Mouse (Mus musculus): ENCODE results near the gene 4930442H23Rik. TPM values are rescaled to one million over a fixed set of nuclear protein-coding genes. Genes with fewer than 3 reads are reported as not detected.
A peak's percentile ranks its signal among the peaks of the same experiment; 100 is the strongest.

The 4930442H23Rik gene
- polyA plus RNA-seq, 1 experiment, result not detected

DNA sequence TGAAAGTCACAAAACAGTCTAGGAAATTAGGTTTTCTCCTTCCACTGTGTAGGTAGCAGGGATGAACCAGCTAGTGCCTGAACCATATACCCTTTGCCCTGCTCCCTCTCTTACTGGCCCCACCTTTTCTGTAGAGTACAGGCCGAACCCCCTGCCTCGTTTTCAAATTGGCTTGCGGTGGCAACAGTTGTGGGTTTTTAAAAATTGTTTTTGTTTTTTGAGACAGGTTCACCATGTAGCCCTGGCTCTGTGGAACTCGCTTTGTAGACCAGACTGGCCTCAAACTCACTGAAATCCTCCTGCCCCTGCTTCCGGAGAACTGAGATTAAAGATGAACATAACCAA is 15.6 kb downstream of the 4930442H23Rik start:
- Histone ChIP-seq H3K9me3 (no peaks in the 10 kb centered on the region), H3K36me3 (replicated peaks; ENCODE audit: low read length) (peaks cover 26% of the 10 kb centered on the region), H3K27me3 (replicated peaks) (no peaks in the 10 kb centered on the region), H3K4me3 (replicated peaks) (peak overlapping the region; percentile 97), H3K4me1 (peaks cover 60% of the 10 kb centered on the region)
- TF ChIP-seq GATA1 (IDR thresholded peaks at IDR 0.05; ENCODE audit: borderline replicate concordance, low read length), result no peak

DNA sequence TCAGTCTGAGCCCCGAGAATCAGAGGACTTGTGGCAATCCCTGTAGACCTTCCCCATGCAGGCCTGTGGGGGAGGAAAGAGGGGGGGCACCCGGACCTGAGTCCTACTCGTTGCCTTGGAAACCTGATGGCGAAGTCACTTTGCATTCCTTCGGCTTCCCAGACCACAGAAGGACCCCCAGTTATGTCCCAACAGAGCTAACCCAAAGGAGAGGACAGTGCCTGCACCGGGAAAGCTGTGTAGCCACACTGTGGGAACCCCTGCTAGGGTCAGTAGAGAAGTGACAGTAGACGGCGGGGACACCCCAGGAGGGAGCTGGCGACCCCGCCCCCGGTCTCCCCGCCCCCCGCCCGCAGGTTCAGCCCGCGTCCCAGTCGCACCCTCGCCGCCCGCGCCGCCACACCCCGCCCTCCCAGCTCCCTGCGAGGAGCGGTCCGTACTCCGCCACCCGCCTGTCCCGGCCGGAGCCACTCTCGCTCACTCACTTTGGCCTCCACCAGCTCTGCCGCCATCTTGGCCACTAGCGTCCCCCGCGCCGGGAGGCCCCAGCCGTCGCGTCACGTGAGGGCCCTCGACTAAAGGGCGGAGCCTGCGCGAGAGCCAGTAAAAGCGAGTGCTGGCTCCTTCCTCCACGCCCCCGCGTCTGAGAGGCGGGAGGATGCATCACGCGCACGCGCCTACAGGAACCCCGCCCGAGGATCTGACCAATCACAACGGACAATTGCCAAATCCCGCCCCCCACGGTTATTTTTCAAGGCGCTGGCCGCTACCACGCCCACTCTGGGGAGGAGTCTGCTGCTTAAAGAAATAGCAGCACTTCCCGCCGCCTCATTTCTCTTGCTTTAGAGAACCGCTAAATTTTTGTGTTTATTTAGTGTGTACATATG is 16.2 kb downstream of the 4930442H23Rik start, which contains the start of gene Pias4:
Pias4 (minus strand) TSS at position 724 of the 887 bp plus-strand sequence.
- Histone ChIP-seq H3K4me1 (peaks cover 60% of the 10 kb centered on the region), H3K36me3 (replicated peaks; ENCODE audit: low read length) (peaks cover 30% of the 10 kb centered on the region), H3K9me3 (no peaks in the 10 kb centered on the region), H3K27me3 (replicated peaks) (no peaks in the 10 kb centered on the region), H3K4me3 (replicated peaks) (peak within 1 kb of the TSS; percentile 97)
- no peak for TF ChIP-seq GATA1 (IDR thresholded peaks at IDR 0.05; ENCODE audit: borderline replicate concordance, low read length)
- no peak for TF ChIP-seq FLI1 (IDR thresholded peaks at IDR 0.05; ENCODE audit: low read length)

DNA sequence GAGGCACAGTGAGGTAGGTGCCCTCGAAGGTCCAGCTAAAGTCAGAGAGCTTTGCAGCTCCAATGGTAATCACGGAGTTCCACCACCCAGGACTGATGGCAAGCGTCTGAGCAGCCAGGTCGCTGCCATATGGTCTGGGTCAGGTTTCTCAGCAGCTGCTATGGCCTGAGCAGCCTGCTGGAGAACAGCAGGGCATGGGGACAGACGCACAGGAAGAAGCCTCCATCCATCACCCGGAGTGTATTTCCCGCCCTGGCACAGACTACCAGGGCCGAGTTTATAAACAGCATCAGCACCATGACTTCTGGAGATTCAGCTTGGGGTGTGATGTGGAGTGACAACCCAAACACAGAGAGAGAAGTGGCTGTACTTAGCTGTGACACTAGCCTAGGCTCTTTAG is 18.5 kb downstream of the 4930442H23Rik start:
- Histone ChIP-seq H3K36me3 (replicated peaks; ENCODE audit: low read length) (peaks cover 54% of the 10 kb centered on the region), H3K4me3 (replicated peaks) (peak overlapping the region; percentile 24), H3K4me1 (peaks cover 82% of the 10 kb centered on the region), H3K9me3 (no peaks in the 10 kb centered on the region), H3K27me3 (replicated peaks) (no peaks in the 10 kb centered on the region)
- TF ChIP-seq GATA1 (IDR thresholded peaks at IDR 0.05; ENCODE audit: borderline replicate concordance, low read length) (no peak), FLI1 (IDR thresholded peaks at IDR 0.05; ENCODE audit: low read length) (no peak)

DNA sequence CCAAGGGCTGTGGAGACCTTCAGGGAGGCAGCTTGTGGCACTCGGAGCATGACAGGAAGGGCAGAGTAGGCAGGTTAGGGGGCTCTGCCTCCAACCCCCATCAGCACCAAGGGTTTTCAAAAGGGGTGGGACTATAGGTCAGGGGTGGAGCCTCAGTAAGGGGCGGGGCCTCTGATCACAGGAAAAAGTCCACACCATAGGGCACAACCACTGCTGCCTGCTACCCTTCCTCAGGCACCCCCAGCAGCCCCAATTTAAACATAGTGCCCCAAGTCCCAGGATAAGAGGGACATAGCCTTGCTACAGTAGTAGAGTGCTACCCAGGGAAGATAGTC is 21.4 kb downstream of the 4930442H23Rik start:
- H3K4me1 ChIP-seq, result peaks cover 94% of the 10 kb centered on the region

DNA sequence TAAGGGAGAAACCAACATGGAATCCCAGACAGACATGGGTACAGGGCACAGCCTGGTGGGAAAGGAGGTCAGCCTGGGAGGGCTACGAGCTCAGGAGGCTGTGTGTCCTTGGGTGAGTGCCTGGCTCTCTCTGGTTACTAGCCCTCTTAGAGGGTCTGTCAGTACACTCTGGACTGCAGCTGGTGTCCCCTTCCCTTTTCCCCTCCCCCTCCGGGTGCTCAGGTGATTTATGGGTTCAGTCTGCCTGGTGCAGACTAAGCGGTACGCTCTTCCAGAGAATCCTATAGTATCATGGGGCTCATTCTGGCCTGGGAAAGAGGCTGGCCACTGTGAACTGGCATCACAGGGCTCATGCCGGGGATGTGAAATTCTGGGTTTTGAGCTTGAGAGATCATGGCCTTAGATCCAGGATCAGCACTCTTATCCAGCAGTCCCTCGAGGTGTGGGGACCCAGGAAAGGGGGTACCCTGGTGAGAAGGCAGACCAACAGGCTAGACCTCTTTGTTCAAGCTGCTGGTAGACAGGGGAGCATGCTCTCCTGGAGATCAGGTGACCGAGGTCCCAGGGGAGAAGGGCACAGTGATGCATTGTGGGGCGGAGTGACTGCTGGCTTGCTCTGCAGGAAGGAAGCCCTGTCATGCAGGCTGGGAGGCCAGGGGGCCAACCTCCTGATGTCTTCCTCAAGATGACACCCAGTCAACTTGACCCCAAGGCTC is 21.9 kb downstream of the 4930442H23Rik start:
- peaks cover 86% of the 10 kb centered on the region for H3K36me3 ChIP-seq (replicated peaks; ENCODE audit: low read length)
- TF ChIP-seq FLI1 (IDR thresholded peaks at IDR 0.05; ENCODE audit: low read length) (no peak), GATA1 (IDR thresholded peaks at IDR 0.05; ENCODE audit: borderline replicate concordance, low read length) (no peak)
- peak overlapping the region; percentile 87 for H3K4me3 ChIP-seq (replicated peaks)
- peaks cover 94% of the 10 kb centered on the region for H3K4me1 ChIP-seq
- no peaks in the 10 kb centered on the region for H3K9me3 ChIP-seq
- H3K27me3 ChIP-seq (replicated peaks), result no peaks in the 10 kb centered on the region

More for the DNA sequence above, 21.4 kb downstream of the 4930442H23Rik start:
- no peak for TF ChIP-seq FLI1 (IDR thresholded peaks at IDR 0.05; ENCODE audit: low read length)
- TF ChIP-seq GATA1 (IDR thresholded peaks at IDR 0.05; ENCODE audit: borderline replicate concordance, low read length), result no peak
- peaks cover 80% of the 10 kb centered on the region for H3K36me3 ChIP-seq (replicated peaks; ENCODE audit: low read length)
- no peaks in the 10 kb centered on the region for H3K27me3 ChIP-seq (replicated peaks)
- H3K9me3 ChIP-seq, result no peaks in the 10 kb centered on the region
- peak overlapping the region; percentile 87 for H3K4me3 ChIP-seq (replicated peaks)

DNA sequence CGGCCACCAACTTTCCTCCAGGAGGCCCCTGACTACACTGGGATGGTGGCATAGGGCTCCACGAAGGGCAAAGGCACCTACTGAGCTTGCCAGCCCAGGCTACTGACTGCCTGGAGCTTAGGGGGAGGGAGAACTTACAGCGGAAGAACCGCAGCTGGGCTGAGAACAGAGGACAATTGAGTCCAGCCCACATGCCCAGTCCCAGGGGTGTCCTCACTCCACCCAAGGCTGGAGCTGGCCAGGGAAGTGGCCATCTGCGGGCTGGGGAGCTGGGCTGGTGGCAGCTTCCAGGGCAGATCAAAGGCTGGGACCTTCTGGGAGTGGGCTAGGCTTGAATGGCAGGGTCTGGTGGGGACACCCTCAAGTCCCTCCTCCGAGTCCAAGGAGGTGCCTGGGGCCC is 28.9 kb downstream of the 4930442H23Rik start:
- Histone ChIP-seq H3K4me1 (peaks cover 75% of the 10 kb centered on the region), H3K4me3 (replicated peaks) (no peak overlapping the region), H3K27me3 (replicated peaks) (no peaks in the 10 kb centered on the region), H3K9me3 (no peaks in the 10 kb centered on the region), H3K36me3 (replicated peaks; ENCODE audit: low read length) (peaks cover 92% of the 10 kb centered on the region)
- TF ChIP-seq FLI1 (IDR thresholded peaks at IDR 0.05; ENCODE audit: low read length), result no peak
- TF ChIP-seq GATA1 (IDR thresholded peaks at IDR 0.05; ENCODE audit: borderline replicate concordance, low read length), result no peak

DNA sequence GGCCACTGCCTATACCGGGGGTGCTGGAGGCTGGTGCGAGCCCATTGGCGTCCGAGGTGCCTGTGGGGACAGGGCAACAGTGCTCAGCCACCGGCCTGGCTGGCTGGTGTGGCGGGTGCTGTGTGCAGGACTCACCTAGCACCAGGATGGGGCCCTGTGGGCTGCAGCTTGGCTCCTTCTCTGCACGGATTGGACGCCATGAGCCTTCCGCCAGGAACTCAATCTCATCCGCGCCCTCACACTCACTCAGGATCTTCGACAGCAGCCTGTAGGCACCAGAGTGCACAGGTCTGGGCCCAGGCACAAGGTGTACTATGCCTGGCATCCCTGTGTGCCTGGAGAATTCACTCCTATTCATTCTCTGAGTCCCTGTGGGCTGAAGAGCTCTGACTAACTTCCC is 29.3 kb downstream of the 4930442H23Rik start:
- TF ChIP-seq FLI1 (IDR thresholded peaks at IDR 0.05; ENCODE audit: low read length) (no peak), GATA1 (IDR thresholded peaks at IDR 0.05; ENCODE audit: borderline replicate concordance, low read length) (no peak)

DNA sequence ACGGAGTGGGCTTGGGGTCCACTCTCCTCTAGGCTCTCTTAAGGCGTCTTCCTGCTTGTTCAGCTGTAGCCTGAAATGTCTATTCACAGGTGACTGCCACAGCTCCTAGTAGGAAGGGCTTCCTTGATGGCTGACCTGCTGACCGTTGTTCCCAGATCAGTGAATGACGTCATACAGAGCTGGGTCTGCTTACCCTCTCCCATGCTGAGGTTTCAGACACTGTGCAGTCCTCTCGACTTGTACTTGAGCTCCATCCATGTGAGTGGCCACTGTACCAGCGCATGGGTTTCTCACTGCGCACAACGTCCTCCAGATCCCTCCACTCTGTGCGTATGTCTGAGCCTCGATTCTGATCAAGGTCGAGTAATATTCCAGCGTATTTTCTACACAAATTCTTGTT is 31.0 kb downstream of the 4930442H23Rik start:
- Histone ChIP-seq H3K4me1 (peaks cover 71% of the 10 kb centered on the region), H3K4me3 (replicated peaks) (peak overlapping the region; percentile 59), H3K36me3 (replicated peaks; ENCODE audit: low read length) (peaks cover 93% of the 10 kb centered on the region), H3K9me3 (no peaks in the 10 kb centered on the region), H3K27me3 (replicated peaks) (no peaks in the 10 kb centered on the region)
- TF ChIP-seq GATA1 (IDR thresholded peaks at IDR 0.05; ENCODE audit: borderline replicate concordance, low read length) (no peak), FLI1 (IDR thresholded peaks at IDR 0.05; ENCODE audit: low read length) (no peak)

More for the DNA sequence above, 29.3 kb downstream of the 4930442H23Rik start:
- H3K4me1 ChIP-seq, result peaks cover 76% of the 10 kb centered on the region
- H3K36me3 ChIP-seq (replicated peaks; ENCODE audit: low read length), result peaks cover 93% of the 10 kb centered on the region
- H3K27me3 ChIP-seq (replicated peaks), result no peaks in the 10 kb centered on the region
- no peaks in the 10 kb centered on the region for H3K9me3 ChIP-seq
- no peak overlapping the region for H3K4me3 ChIP-seq (replicated peaks)

DNA sequence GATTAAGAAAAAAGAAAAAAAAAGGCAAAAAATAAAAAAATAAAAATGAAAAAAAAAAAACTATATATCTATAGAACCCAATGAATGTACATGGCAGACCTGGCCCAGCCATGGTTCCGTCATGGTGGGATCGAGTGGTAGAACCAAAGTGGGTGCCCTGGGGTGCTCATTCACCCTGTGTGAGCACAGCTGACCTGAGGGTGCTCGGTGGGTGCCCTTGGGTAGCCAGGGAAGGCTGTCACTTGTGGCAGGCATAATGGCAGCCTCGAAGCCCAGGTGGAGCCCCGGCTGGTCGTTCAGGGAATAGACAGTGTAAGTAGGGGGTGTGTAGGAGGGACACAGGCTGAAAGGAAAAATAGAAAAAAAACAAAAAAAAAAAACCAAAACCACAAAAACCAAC is 32.4 kb downstream of the 4930442H23Rik start:
- H3K4me3 ChIP-seq (replicated peaks), result peak overlapping the region; percentile 33
- no peak for TF ChIP-seq GATA1 (IDR thresholded peaks at IDR 0.05; ENCODE audit: borderline replicate concordance, low read length)
- TF ChIP-seq FLI1 (IDR thresholded peaks at IDR 0.05; ENCODE audit: low read length), result no peak
- H3K9me3 ChIP-seq, result no peaks in the 10 kb centered on the region
- peaks cover 78% of the 10 kb centered on the region for H3K4me1 ChIP-seq
- peaks cover 93% of the 10 kb centered on the region for H3K36me3 ChIP-seq (replicated peaks; ENCODE audit: low read length)
- H3K27me3 ChIP-seq (replicated peaks), result no peaks in the 10 kb centered on the region

DNA sequence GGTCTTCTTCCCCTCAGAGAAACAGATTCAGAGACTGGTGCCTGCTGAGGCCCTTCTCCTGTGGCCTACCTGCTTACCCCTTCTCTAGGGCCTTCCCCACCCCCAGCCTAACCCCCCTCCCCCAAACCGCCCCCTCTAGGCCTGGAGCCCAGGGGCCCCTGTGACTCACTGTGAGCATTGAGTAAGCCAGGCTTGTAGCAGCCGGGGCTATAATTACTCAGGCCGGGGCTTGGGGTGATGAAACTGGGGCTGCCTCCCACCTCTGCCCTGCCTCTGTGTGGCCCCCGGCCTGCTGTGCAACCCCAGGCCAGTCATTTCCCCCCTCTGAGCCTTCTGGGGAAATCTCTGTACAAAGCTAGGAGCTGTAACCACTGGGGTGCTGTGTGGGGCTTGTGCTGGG is 37.4 kb downstream of the 4930442H23Rik start:
- no peak for TF ChIP-seq FLI1 (IDR thresholded peaks at IDR 0.05; ENCODE audit: low read length)
- no peak for TF ChIP-seq GATA1 (IDR thresholded peaks at IDR 0.05; ENCODE audit: borderline replicate concordance, low read length)
- H3K9me3 ChIP-seq, result no peaks in the 10 kb centered on the region
- peaks cover 94% of the 10 kb centered on the region for H3K36me3 ChIP-seq (replicated peaks; ENCODE audit: low read length)
- H3K27me3 ChIP-seq (replicated peaks), result no peaks in the 10 kb centered on the region
- peaks cover 93% of the 10 kb centered on the region for H3K4me1 ChIP-seq
- peak overlapping the region; percentile 53 for H3K4me3 ChIP-seq (replicated peaks)

All from megakaryocyte, embryonic 14.5 days (primary cell).